Mouse (Mus musculus) hindbrain, embryonic 12.5 days (tissue): ENCODE measurements around the gene Gm20708. TPM values are rescaled to one million over a fixed set of nuclear protein-coding genes. Genes with fewer than 3 reads are reported as not detected.
"Not testable (repeated sequence)": the region's sequence is repeated elsewhere in the genome, so short reads cannot be mapped to it uniquely, and the experiment has no call there.

Source experiments
- ATAC-seq: fragments of 200-750 bp; cut with Nextera tagmentation; 2 replicates; pipeline ENCODE4 v1.8.0; 2017; ENCODE audit warnings: moderate TSS enrichment; ENCODE audit not compliant: low FRiP score
- H3K27ac ChIP-seq: fragments of 300-500 bp; sonication (generic); 2 replicates; pipeline ENCODE4 v1.5.1; 2016; ENCODE audit warnings: mild to moderate bottlenecking
- H3K27me3 ChIP-seq: fragments of 300-500 bp; sonication (generic); 2 replicates; pipeline ENCODE4 v1.6.1; 2016; ENCODE audit warnings: mild to moderate bottlenecking
- H3K36me3 ChIP-seq: fragments of 300-500 bp; sonication (generic); 2 replicates; pipeline ENCODE4 v1.6.1; 2016; ENCODE audit warnings: mild to moderate bottlenecking
- H3K4me1 ChIP-seq: fragments of 300-500 bp; sonication (generic); 2 replicates; pipeline ENCODE4 v1.6.1; 2016
- H3K4me2 ChIP-seq: fragments of 300-500 bp; sonication (generic); replicated peaks from 2 replicates; pipeline ENCODE4 v1.6.1; 2016; ENCODE audit warnings: mild to moderate bottlenecking
- H3K4me3 ChIP-seq: fragments of 300-500 bp; sonication (generic); 2 replicates; pipeline ENCODE4 v1.5.1; 2016; ENCODE audit warnings: mild to moderate bottlenecking
- H3K9ac ChIP-seq: fragments of 300-500 bp; sonication (generic); 2 replicates; pipeline ENCODE4 v1.6.1; 2016; ENCODE audit warnings: mild to moderate bottlenecking, moderate library complexity
- H3K9me3 ChIP-seq: fragments of 300-500 bp; sonication (generic); replicated peaks from 2 replicates; pipeline ENCODE4 v1.6.1; 2016; ENCODE audit warnings: mild to moderate bottlenecking
- WGBS: fragments of 180-500 bp; shearing (Covaris S2); methylation state at CpG from one replicate; pipeline ENCODE4 v1.1.7; 2016; 5-methylcytosine and 5-hydroxymethylcytosine counted together
- polyA plus RNA-seq: library from polyadenylated mRNA; unstranded; fragments of >200 nt; fragmentation: Nextera tagmentation; extraction: Ambion mirVana; gene quantifications from 2 replicates; pipeline ENCODE4 v1.2.1, GENCODE M21; 2016

The Gm20708 gene
- polyA plus RNA-seq, 1 experiment from 2014 or later = 0.50 TPM

GRCm38 (mm10) chr11:117782705-117783034, 26.8 kb upstream of the Gm20708 start:
- peaks cover 55% of the 10 kb centered on the region for H3K4me1 ChIP-seq
- WGBS = 37% methylated on average over 9 of the region's 9 CpGs

GRCm38 (mm10) chr11:117783089-117783488, 26.4 kb upstream of the Gm20708 start:
- Histone ChIP-seq H3K4me1 (peaks cover 55% of the 10 kb centered on the region), H3K4me3 (peak overlapping the region; percentile 30), H3K4me2 (peak overlapping the region; percentile 54), H3K36me3 (no peaks in the 10 kb centered on the region), H3K27me3 (peaks cover 53% of the 10 kb centered on the region), H3K9ac (peak overlapping the region; percentile 44), H3K9me3 (no peaks in the 10 kb centered on the region), H3K27ac (no peak overlapping the region)
- WGBS = 4% methylated on average over 30 of the region's 31 CpGs
- ATAC-seq = peak; percentile 17; the same call in 1 of the 2 replicates

More at GRCm38 (mm10) chr11:117782705-117783034, 26.8 kb upstream of the Gm20708 start:
- ATAC-seq = no peak
- H3K27ac ChIP-seq = no peak overlapping the region
- H3K27me3 ChIP-seq = peaks cover 53% of the 10 kb centered on the region
- no peaks in the 10 kb centered on the region for H3K36me3 ChIP-seq
- peak overlapping the region; percentile 30 for H3K4me3 ChIP-seq
- peak overlapping the region; percentile 44 for H3K9ac ChIP-seq
- no peaks in the 10 kb centered on the region for H3K9me3 ChIP-seq
- peak overlapping the region; percentile 54 for H3K4me2 ChIP-seq

DNA sequence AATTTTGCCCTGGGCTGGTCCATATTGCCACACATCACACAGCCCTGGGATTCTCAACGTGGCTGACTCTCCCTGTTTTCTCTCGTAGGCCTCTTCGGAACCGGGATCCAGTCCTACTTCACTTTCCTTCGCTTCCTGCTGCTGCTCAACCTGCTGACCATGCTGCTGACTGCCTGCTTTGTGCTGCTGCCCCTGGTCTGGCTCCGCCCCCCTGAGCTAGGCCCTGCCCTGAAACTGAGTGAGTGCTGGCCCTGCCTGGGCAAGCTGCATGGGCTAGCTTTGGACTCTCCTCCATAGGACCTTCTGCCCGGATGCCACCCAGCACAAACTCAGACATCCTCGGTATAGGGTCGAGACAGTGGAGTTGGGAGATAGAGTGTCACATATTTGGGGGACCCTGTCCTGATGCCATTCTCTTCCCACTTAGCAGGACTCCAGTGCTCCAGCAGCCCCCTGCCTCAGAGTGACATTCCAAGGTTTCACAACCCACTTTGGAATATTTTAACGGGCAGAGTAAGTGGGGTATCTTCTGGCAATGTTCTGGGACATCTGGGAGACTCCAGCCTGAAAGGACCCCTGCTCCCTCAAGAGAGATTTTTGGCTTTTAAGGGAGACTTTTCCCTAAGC, 25.7 kb upstream of the Gm20708 start:
- Histone ChIP-seq H3K4me1 (peaks cover 50% of the 10 kb centered on the region), H3K27me3 (peaks cover 53% of the 10 kb centered on the region), H3K4me2 (peak overlapping the region; percentile 54), H3K4me3 (0 out of 2 replicates have a peak overlapping the region, but pooled peaks have one; percentile 30), H3K9me3 (no peaks in the 10 kb centered on the region), H3K27ac (no peak overlapping the region), H3K36me3 (no peaks in the 10 kb centered on the region), H3K9ac (0 out of 2 replicates have a peak overlapping the region, but pooled peaks have one; percentile 44)
- no peak for ATAC-seq
- WGBS = 33% methylated on average over 10 of the region's 10 CpGs

- Histone ChIP-seq H3K9ac (no peak overlapping the region), H3K4me2 (no peak overlapping the region), H3K4me1 (peaks cover 34% of the 10 kb centered on the region), H3K36me3 (no peaks in the 10 kb centered on the region), H3K9me3 (no peaks in the 10 kb centered on the region), H3K27me3 (peaks cover 51% of the 10 kb centered on the region), H3K4me3 (no peak overlapping the region), H3K27ac (no peak overlapping the region)
- ATAC-seq = no peak
- 8% methylated on average over 10 of the region's 10 CpGs for WGBS
Measured at GRCm38 (mm10) chr11:117786294-117786693, 23.2 kb upstream of the Gm20708 start.

DNA sequence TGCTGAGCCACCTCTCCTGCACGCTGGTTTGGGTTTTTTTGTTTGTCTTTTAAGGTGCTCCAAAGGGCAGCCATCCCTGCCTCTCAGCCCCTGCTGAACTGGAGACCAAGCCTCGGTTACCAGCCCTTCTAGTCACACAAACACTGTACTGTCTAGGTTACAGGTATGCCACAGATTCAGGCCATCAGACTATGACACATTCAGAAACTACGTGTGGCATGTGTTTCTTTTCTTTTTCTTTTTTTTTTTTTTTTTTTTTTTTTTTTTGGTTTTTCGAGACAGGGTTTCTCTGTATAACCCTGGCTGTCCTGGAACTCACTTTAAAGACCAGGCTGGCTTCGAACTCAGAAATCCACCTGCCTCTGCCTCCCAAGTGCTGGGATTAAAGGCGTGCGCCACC, 21.0 kb upstream of the Gm20708 start:
- peaks cover 45% of the 10 kb centered on the region for H3K27me3 ChIP-seq
- ATAC-seq, H3K4me3 ChIP-seq, H3K9me3 ChIP-seq, H3K9ac ChIP-seq, H3K4me2 ChIP-seq, H3K27ac ChIP-seq, H3K36me3 ChIP-seq: not testable (repeated sequence)
- WGBS = 82% methylated on average over 7 of the region's 7 CpGs
- H3K4me1 ChIP-seq = peaks cover 17% of the 10 kb centered on the region

GRCm38 (mm10) chr11:117790286-117790685, 19.2 kb upstream of the Gm20708 start:
- Histone ChIP-seq H3K4me1 (peaks cover 14% of the 10 kb centered on the region), H3K4me3 (no peak overlapping the region), H3K27me3 (peaks cover 28% of the 10 kb centered on the region), H3K9ac (no peak overlapping the region), H3K36me3 (no peaks in the 10 kb centered on the region), H3K4me2 (peak overlapping the region; percentile 27; the same call in 1 of the 2 replicates), H3K9me3 (no peaks in the 10 kb centered on the region), H3K27ac (no peak overlapping the region)
- WGBS = 7% methylated on average over 14 of the region's 14 CpGs
- ATAC-seq = no peak

DNA sequence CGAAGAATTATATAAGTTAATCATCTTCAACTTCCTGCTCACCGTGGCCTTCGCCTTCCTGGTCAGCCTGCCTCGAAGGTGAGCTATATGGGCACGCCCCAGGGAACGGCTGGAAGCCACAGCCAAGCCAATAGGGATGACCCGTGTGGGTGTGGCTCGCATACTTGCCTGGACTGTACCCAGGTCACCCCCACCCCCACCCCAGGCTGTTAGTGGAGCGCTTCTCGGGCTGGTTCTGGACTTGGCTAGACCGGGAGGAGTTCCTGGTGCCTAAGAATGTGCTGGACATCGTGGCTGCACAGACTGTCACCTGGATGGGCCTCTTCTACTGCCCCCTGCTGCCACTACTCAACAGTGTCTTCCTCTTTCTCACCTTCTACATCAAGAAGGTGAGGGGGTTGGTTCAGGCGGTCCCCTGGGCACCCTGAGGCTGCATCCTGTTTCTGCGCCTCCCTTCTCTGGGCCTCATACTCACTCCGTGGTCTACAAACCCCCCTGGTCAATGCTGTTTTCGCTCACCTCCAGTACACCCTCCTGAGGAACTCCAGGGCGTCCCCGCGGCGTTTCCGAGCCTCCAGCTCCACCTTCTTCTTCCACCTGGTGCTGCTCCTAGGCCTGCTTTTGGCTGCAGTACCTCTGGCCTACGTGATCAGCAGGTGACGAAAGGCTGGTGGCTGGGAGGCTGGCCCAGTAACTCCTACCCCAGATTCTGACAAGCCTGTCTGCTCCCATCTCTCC, 18.6 kb upstream of the Gm20708 start:
- 29% methylated on average over 23 of the region's 23 CpGs for whole genome bisulfite sequencing
- Histone ChIP-seq H3K4me3 (no peak overlapping the region), H3K36me3 (no peaks in the 10 kb centered on the region), H3K4me2 (peak overlapping the region; percentile 27; the same call in 1 of the 2 replicates), H3K27me3 (peaks cover 28% of the 10 kb centered on the region), H3K9me3 (no peaks in the 10 kb centered on the region), H3K27ac (no peak overlapping the region), H3K4me1 (peaks cover 14% of the 10 kb centered on the region), H3K9ac (no peak overlapping the region)
- ATAC-seq = no peak

DNA sequence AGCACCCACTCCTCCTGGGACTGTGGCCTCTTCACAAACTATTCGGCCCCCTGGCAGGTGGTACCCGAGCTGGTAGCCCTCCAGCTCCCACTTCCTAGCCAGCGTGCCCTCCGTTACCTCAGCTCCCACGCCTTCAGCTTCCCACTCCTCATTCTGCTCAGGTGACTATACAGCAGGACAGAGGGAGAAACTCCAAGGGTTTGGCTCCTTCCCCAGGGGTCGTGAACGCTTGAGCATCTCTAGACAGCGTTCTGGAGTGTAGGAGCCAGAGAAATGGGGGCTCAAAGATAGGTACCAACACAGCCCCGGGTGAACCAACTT, 18.1 kb upstream of the Gm20708 start:
- H3K4me3 ChIP-seq = no peak overlapping the region
- H3K4me2 ChIP-seq = no peak overlapping the region
- no peaks in the 10 kb centered on the region for H3K36me3 ChIP-seq
- 82% methylated on average over 9 of the region's 9 CpGs for WGBS
- H3K27me3 ChIP-seq = peaks cover 28% of the 10 kb centered on the region
- no peak overlapping the region for H3K9ac ChIP-seq
- H3K27ac ChIP-seq = no peak overlapping the region
- ATAC-seq = no peak
- H3K4me1 ChIP-seq = peaks cover 11% of the 10 kb centered on the region
- H3K9me3 ChIP-seq = no peaks in the 10 kb centered on the region

DNA sequence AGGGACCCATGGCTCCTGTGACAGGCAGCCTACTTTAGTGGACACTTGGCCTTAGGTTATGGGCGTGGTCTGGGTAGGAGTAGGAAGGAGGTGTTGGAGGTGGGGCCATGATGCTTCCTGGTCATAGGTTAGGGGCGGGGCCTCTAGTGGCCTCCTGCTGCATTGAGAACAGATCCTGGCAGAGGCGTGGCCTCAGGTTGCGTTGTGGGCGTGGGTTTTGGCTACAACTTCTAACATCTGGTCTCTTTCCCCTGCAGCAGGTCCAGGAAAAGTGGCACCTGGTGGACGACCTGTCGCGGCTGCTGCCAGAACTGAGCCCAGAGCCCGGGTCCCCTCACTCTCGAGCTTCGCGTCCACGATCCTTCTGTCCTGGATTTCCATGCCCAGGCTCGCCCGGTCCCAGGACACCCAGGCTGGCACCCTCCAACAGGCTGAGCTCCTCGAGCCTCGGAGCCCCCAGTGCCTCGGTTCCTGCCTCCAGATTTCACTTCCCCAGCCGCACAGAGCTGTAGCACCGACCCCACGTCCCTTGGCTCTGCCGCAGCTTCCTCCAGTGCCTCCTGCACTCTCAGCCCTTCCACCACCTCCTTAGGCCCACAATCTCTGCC, 17.1 kb upstream of the Gm20708 start:
- 9% methylated on average over 22 of the region's 22 CpGs for WGBS
- Histone ChIP-seq H3K36me3 (no peaks in the 10 kb centered on the region), H3K9me3 (no peaks in the 10 kb centered on the region), H3K4me2 (peak overlapping the region; percentile 36), H3K27ac (no peak overlapping the region), H3K4me3 (no peak overlapping the region), H3K9ac (no peak overlapping the region), H3K4me1 (peaks cover 11% of the 10 kb centered on the region), H3K27me3 (peaks cover 28% of the 10 kb centered on the region)
- no peak for ATAC-seq

- Histone ChIP-seq H3K9me3 (no peaks in the 10 kb centered on the region), H3K4me3 (no peak overlapping the region), H3K27ac (no peak overlapping the region), H3K4me1 (peaks cover 11% of the 10 kb centered on the region), H3K4me2 (no peak overlapping the region), H3K36me3 (no peaks in the 10 kb centered on the region), H3K9ac (no peak overlapping the region), H3K27me3 (peaks cover 28% of the 10 kb centered on the region)
- ATAC-seq = no peak
- 57% methylated on average over 4 of the region's 4 CpGs for WGBS
Measured at GRCm38 (mm10) chr11:117794035-117794551, 15.4 kb upstream of the Gm20708 start.

DNA sequence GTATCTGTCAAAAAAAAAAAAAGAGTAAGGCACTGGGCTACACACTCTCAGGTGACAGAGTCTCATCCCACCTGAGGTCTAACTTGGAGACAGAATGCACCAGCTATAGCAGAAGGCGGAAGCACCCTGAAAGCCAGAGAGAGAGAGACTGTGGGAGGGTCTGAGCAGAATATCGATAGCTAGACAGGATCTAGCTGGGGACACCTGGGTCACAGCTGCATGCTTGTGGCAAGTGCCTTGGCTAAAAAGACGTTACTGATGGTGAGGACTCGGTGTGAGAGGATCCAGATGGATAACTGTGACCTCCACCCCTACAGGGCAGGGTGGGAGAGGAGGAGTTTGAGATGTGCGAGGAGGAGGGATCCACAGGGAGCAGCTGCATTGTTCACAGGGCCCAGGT, 12.5 kb upstream of the Gm20708 start:
- 39% methylated on average over 5 of the region's 5 CpGs for WGBS
- H3K27me3 ChIP-seq = peaks cover 8% of the 10 kb centered on the region
- H3K9me3 ChIP-seq = no peaks in the 10 kb centered on the region
- peaks cover 3% of the 10 kb centered on the region; the same call in 1 of the 2 replicates for H3K4me1 ChIP-seq
- no peaks in the 10 kb centered on the region for H3K36me3 ChIP-seq
- H3K9ac ChIP-seq = no peak overlapping the region
- no peak for ATAC-seq
- no peak overlapping the region for H3K4me3 ChIP-seq
- H3K27ac ChIP-seq = no peak overlapping the region
- no peak overlapping the region for H3K4me2 ChIP-seq

- Histone ChIP-seq H3K9me3 (no peaks in the 10 kb centered on the region), H3K4me1 (no peaks in the 10 kb centered on the region; the same call in 1 of the 2 replicates), H3K27ac (no peak within 1 kb of the TSS), H3K9ac (no peak within 1 kb of the TSS), H3K4me3 (no peak within 1 kb of the TSS), H3K36me3 (no peaks in the 10 kb centered on the region), H3K27me3 (peaks cover 1% of the 10 kb centered on the region), H3K4me2 (no peak within 1 kb of the TSS)
- ATAC-seq = no peak
- 61% methylated on average over 9 of the region's 9 CpGs for WGBS
Measured at GRCm38 (mm10) chr11:117797511-117798159, 11.8 kb upstream of the Gm20708 start, which contains the start of gene 6030468B19Rik. TSS of gene 6030468B19Rik (plus strand) at chr11:117797660.
